8 mouse cellular contexts compared by ENCODE assay signal in genomic region chr2:168049002-168049635, GRCm38 (mm10). TPM values are rescaled to one million over a fixed set of nuclear protein-coding genes. Genes with fewer than 3 reads are reported as not detected.
A peak's percentile ranks its signal among the peaks of the same experiment; 100 is the strongest.
DNase-seq lines count a peak whose midpoint lies in the region; ATAC-seq and TF ChIP-seq lines count a peak whose summit lies in the region.

No protein-coding gene starts in this region.

- no peak overlapping the region for H3K27ac ChIP-seq in neural tube, embryonic 11.5 days (ENCODE audit: low read depth, low read length)
- H3K27ac ChIP-seq in limb, embryonic 14.5 days (replicated peaks; ENCODE audit: low read depth, low read length) = 0 out of 2 replicates have a peak overlapping the region, but pooled peaks have one; percentile 8

- no peak overlapping the region for H3K4me3 ChIP-seq in neural tube, embryonic 11.5 days (ENCODE audit: low read depth, low read length)
- H3K4me3 ChIP-seq in limb, embryonic 14.5 days (replicated peaks; ENCODE audit: low read length) = peak overlapping the region; percentile 50

- TF ChIP-seq POLR2A in limb, embryonic 14.5 days (IDR thresholded peaks at IDR 0.05; ENCODE audit: borderline replicate concordance, extremely low read depth, insufficient read depth, insufficient read length) = no peak

- H3K4me2 ChIP-seq in neural tube, embryonic 11.5 days (ENCODE audit: low read depth) = peak overlapping the region; percentile 22
- H3K4me2 ChIP-seq in limb, embryonic 14.5 days (replicated peaks; ENCODE audit: low read depth, low read length, severe bottlenecking) = peak overlapping the region; percentile 91

- H3K9me3 ChIP-seq in neural tube, embryonic 11.5 days (ENCODE audit: control insufficient read depth, low read length) = no peaks in the 10 kb centered on the region
- no peaks in the 10 kb centered on the region for H3K9me3 ChIP-seq in limb, embryonic 14.5 days (ENCODE audit: control insufficient read depth, low read length)

- H3K36me3 ChIP-seq in neural tube, embryonic 11.5 days (ENCODE audit: control insufficient read depth, insufficient read depth, low read length) = no peaks in the 10 kb centered on the region
- no peaks in the 10 kb centered on the region for H3K36me3 ChIP-seq in limb, embryonic 14.5 days (ENCODE audit: control insufficient read depth, insufficient read depth, low read length)

- peaks cover 26% of the 10 kb centered on the region for H3K27me3 ChIP-seq in neural tube, embryonic 11.5 days (ENCODE audit: control insufficient read depth, insufficient read depth, low read length)
- H3K27me3 ChIP-seq in limb, embryonic 14.5 days (ENCODE audit: control insufficient read depth, insufficient read depth, low read length) = peaks cover 4% of the 10 kb centered on the region; the same call in 1 of the 2 replicates

- 0 out of 2 replicates have a peak, but pooled peaks cover 4% of the 10 kb centered on the region for H3K4me1 ChIP-seq in neural tube, embryonic 11.5 days (ENCODE audit: control insufficient read depth, insufficient read depth, low read length)
- H3K4me1 ChIP-seq in limb, embryonic 14.5 days (ENCODE audit: control insufficient read depth, insufficient read depth, low read length) = peaks cover 31% of the 10 kb centered on the region

- H3K9ac ChIP-seq in neural tube, embryonic 11.5 days (ENCODE audit: low read length) = no peak overlapping the region
- H3K9ac ChIP-seq in limb, embryonic 14.5 days (ENCODE audit: low read depth, low read length, severe bottlenecking) = peak overlapping the region; percentile 50; the same call in 1 of the 2 replicates

- peak; percentile 47 for DNase-seq in adrenal gland, postnatal 10 days
- no peak for DNase-seq in adrenal gland, adult 2 months
- DNase-seq in neural tube, embryonic 11.5 days (ENCODE audit: low spot score) = no peak
- no peak for DNase-seq in neural tube, embryonic 10.5 days (ENCODE audit: extremely low spot score, low spot score)
- no peak for DNase-seq in limb, embryonic 14.5 days (ENCODE audit: low spot score)
- no peak for DNase-seq in ovary, postnatal 14 days (ENCODE audit: low spot score)

- no peak for ATAC-seq in neural tube, embryonic 11.5 days (ENCODE audit: insufficient read depth, low FRiP score, low TSS enrichment)
- no peak for ATAC-seq in limb, embryonic 14.5 days (ENCODE audit: low FRiP score, low read depth)
- no peak for ATAC-seq in activated CD4-positive, CD25-positive, alpha-beta regulatory T cell, adult 4 months
- no peak for ATAC-seq in monocyte, adult 5-6 weeks (replicated peaks; ENCODE audit: insufficient number of reproducible peaks, low FRiP score, low TSS enrichment, poor library complexity, severe bottlenecking)

- WGBS in neural tube, embryonic 11.5 days = 15% methylated on average over 13 of the region's 16 CpGs
- WGBS in limb, embryonic 14.5 days = 12% methylated on average over 15 of the region's 16 CpGs

RNA-seq across cellular contexts. Expression of gene Pard6b, which starts 31.7 kb away (rescaled TPM):
- total RNA-seq in adrenal gland, postnatal 10 days (2021) = 1 to 10 TPM; 2.1 to 2.3 TPM
- total RNA-seq in adrenal gland, adult 2 months (2021) = 1 to 10 TPM in 1 of 2 experiments, under 1 TPM in 1; 0.92 to 1.9 TPM
- 1.3 and 2.1 TPM in 2 replicates for polyA plus RNA-seq in adrenal gland, adult 2 months (2012; rRNA removed)
- 6.7 and 7.8 TPM in 2 replicates for polyA plus RNA-seq in neural tube, embryonic 11.5 days (2014; fragmentation: Nextera tagmentation; extraction: Ambion mirVana)
- 3.7 and 4.0 TPM in 2 replicates for polyA plus RNA-seq in limb, embryonic 14.5 days (2012; rRNA removed)
- 4.0 and 4.1 TPM in 2 replicates for polyA plus RNA-seq in limb, embryonic 14.5 days (2014; fragmentation: Nextera tagmentation; extraction: Ambion mirVana)
- polyA plus RNA-seq in activated CD4-positive, CD25-positive, alpha-beta regulatory T cell, adult 4 months (2017; shearing (Covaris generic)) = 1 to 10 TPM in 1 of 2 experiments, under 1 TPM in 1; 0.48 to 1.1 TPM
- 0.78 to 2.5 TPM in 2 of 3 replicates, not detected in the other for total RNA-seq in monocyte, adult 5-6 weeks (2017)

RNA-seq across cellular contexts. Expression of gene Ripor3, which starts 38.7 kb away (rescaled TPM):
- 1 to 10 TPM; 3.2 to 4.6 TPM for total RNA-seq in adrenal gland, postnatal 10 days (2021)
- total RNA-seq in adrenal gland, adult 2 months (2021) = 1 to 10 TPM; 1.7 to 3.0 TPM
- polyA plus RNA-seq in adrenal gland, adult 2 months (2012; rRNA removed) = 3.5 and 4.0 TPM in 2 replicates
- 0.12 and 0.43 TPM in 2 replicates for polyA plus RNA-seq in neural tube, embryonic 11.5 days (2014; fragmentation: Nextera tagmentation; extraction: Ambion mirVana)
- polyA plus RNA-seq in limb, embryonic 14.5 days (2012; rRNA removed) = 21.0 and 24.8 TPM in 2 replicates
- polyA plus RNA-seq in limb, embryonic 14.5 days (2014; fragmentation: Nextera tagmentation; extraction: Ambion mirVana) = 5.3 TPM in 2 replicates
- polyA plus RNA-seq in activated CD4-positive, CD25-positive, alpha-beta regulatory T cell, adult 4 months (2017; shearing (Covaris generic)) = under 1 TPM; 0.43 to 0.70 TPM
- total RNA-seq in monocyte, adult 5-6 weeks (2017) = 0.21 to 0.58 TPM in 2 of 3 replicates, not detected in the other
